Mouse (Mus musculus) bone marrow, adult 2 months (tissue): ENCODE measurements around the gene Wdr78.

Experiments used
- CTCF ChIP-seq: fragments of 200-500 bp; IDR thresholded peaks from 2 replicates; pipeline ENCODE4 v1.5.1; 2011; ENCODE audit warnings: low read length, control low read depth; ENCODE audit not compliant: control insufficient read depth, insufficient read depth
- POLR2A ChIP-seq: fragments of 200-500 bp; IDR thresholded peaks from 2 replicates; pipeline ENCODE4 v1.6.1; 2011; ENCODE audit warnings: low read depth, mild to moderate bottlenecking, control low read depth, low read length, borderline replicate concordance; ENCODE audit not compliant: control insufficient read depth

DNA sequence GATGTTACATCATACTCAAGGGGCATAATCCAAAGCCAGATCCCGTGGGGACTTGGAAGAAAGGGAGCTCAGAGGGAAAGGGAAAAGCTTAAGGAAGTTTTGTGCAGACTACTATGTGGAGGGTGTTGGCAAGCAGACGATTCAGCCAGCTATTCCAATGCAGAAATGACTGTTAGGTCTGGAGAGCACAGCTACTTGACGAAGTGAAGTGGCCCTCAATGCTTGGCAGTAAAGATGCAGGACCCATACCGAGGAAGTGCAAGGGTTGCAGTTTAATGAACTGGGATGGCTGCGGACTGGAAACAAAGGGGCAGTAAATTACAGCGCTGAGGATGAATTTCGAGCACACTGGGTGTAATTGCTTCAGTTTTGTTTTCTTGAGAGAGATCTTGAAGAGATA is 1.7 kb downstream of the Wdr78 start:
- TF ChIP-seq POLR2A (no peak), CTCF (no peak)
